Mouse (Mus musculus) monocyte, adult 5-6 weeks (primary cell): ENCODE results near the gene Slc2a4. TPM values are rescaled to one million over a fixed set of nuclear protein-coding genes. Genes with fewer than 3 reads are reported as not detected.
A peak's percentile ranks its signal among the peaks of the same experiment; 100 is the strongest.
"Not testable (repeated sequence)": the region's sequence is repeated elsewhere in the genome, so short reads cannot be mapped to it uniquely, and the experiment has no call there.

Experiments used
- ATAC-seq: fragments of 153-309, 156-312 bp; replicated peaks from 2 replicates; pipeline ENCODE4 v1.8.0; 2017; ENCODE audit warnings: mild to moderate bottlenecking; ENCODE audit not compliant: low TSS enrichment, insufficient number of reproducible peaks, severe bottlenecking, poor library complexity, low FRiP score
- total RNA-seq: library from RNA; stranded (forward); fragments of 200-1000, 200-491, 200-594 nt; gene quantifications from 3 replicates; pipeline ENCODE4 v1.2.3, GENCODE M21; 2017

The Slc2a4 gene
- total RNA-seq, 1 experiment from 2014 or later = not detected

DNA sequence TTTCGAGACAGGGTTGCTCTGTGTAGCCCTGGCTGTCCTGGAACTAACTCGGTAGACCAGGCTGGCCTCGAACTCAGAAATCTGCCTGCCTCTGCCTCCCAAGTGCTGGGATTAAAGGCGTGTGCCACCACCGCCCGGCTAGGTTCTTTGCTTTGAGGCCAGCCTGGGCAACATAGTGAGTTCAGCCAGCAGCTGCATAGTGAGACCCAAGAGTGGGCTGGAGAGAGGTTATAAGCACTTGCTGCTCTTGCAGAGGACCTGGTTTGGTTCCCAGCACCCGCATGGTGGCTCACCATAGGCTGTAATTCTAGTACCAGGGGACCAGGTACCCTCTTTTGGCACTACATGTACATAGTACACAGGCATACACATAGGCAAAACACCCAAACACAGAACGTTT, 17.8 kb downstream of the Slc2a4 start:
- ATAC-seq = not testable (repeated sequence)

DNA sequence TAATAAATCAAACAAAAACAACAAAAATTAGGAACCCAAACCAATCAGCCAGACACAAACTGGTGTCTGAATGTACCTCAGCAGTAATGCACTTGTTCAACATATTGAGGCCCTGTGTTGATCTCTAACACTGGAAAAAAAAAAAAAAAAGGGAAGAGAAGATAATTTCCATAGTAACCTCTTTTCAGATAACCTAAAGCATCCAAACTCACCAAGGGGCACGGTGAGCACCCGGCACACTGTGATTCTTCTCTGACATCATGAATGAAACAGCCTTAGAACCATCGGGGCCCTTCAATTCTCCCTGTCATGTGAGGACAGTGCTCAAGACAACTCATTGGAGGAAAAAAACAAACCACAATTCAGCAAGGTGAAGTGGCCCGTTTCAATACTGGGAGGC, 18.3 kb downstream of the Slc2a4 start:
- ATAC-seq = no peak

DNA sequence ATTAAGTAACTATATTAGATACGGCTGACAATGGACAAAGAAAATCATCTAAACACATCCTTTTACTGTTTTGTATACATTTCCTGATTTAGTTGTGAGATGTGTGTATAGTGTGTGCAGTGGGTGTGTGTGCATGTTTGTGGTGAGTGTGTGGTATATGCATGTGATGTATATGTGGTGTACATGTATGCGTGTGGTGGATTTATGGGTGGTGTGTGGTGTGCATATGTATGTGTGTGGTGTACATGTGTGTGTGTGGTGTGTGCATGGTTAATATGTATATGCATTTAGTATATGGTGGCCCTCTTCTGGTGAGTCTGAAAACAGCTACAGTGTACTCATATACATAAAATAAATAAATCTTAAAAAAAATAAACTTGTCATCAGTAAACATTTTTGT, 20.5 kb downstream of the Slc2a4 start:
- no peak for ATAC-seq

DNA sequence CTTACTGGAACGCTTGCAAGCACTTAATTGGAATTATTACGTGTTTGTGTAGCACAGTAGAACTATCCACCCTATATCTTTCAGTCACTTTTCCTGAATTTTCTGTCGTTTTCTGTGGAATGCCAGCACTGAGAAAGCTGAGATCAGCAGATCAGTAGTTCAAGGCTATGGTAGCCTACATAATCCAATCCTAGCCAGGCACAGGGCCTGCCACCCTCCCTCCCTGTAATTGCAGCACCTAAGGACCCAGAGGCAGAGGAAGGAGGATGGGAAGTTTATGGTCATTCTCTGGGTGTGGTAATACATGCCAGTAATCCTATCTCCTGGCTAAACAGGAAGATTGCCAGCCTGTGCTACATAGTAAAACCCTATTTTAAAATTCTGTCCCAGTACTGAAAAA, 25.2 kb downstream of the Slc2a4 start:
- no peak for ATAC-seq

DNA sequence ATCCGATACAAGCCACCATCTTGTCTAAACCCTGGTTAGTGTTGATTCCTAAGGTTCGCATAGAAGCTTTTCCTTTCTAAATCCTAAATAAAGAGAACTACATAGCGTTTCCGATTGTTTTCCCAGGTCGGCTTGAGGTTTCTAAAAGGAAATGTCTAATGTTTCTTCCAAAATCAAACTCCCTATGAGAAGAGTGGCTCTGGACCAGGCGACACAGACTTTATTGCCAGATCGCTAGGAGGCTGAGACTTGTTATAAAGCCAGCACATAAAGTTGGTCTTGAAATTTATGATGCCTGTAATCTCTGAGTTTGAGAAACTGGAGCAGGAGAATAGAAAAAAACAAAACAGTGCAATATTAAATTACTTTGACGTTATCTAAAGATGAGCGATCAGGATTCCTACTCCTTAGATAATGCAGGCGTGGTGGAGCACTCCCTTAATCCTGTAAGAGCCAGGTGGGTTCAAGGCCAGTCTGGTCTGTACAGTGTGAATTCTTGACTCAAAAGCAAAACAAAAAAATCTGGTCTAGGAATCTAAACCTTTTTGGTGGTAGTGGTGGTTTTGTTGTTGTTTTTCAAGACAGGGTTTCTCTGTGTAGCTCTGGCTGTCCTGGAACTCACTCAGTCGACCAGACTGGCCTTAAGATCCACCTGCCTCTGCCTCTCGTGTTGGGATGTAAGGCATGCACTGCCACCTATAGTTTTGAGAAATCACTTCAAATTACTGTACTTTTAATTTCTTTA, 25.8 kb downstream of the Slc2a4 start:
- ATAC-seq = no peak

DNA sequence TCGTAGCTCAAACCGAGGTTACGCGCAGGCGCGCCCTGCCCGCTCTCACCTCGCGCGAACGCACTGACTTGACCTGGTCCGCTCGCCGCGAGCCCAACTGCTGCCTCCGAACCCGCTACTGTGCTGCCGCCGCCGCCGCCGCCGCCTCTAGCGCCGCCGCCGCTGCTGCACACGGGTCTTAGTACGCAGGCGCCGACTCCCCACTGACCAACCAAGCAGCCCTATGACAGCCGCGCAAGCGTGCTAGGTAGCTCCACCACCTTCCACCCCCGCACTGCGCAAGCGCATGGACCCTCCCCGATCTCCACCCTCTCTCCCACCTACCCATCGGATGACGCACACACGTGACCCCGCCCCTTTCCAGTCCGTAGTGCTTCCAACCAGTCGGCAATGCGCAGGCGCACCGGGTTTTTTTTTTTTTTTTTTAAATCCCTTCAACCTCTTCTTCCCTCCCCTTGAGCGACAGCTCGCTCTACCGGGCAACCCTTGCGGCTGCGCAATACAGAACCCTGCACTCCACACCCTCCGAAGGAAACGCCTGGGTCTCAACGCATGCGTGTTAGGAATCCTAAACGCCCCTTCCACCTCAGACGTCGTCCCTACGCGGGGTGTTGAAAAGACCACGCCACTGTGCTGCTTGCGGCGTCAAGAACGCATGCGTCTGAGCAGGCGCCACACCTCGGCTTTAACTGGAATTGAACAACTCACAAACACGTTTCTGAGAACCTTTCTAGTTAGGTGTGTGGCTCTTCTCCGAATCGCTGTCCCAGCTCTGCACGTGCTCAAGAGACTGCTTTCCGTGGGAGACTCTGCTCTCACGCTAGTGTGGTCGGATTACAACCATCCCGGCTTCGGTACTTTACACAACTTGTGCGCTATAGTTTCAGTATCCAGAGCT, 26.6 kb downstream of the Slc2a4 start, which contains the start of gene Eif5a:
Eif5a (minus strand) TSS at position 845 of the 898 bp plus-strand sequence.
- ATAC-seq = peak; percentile 85

DNA sequence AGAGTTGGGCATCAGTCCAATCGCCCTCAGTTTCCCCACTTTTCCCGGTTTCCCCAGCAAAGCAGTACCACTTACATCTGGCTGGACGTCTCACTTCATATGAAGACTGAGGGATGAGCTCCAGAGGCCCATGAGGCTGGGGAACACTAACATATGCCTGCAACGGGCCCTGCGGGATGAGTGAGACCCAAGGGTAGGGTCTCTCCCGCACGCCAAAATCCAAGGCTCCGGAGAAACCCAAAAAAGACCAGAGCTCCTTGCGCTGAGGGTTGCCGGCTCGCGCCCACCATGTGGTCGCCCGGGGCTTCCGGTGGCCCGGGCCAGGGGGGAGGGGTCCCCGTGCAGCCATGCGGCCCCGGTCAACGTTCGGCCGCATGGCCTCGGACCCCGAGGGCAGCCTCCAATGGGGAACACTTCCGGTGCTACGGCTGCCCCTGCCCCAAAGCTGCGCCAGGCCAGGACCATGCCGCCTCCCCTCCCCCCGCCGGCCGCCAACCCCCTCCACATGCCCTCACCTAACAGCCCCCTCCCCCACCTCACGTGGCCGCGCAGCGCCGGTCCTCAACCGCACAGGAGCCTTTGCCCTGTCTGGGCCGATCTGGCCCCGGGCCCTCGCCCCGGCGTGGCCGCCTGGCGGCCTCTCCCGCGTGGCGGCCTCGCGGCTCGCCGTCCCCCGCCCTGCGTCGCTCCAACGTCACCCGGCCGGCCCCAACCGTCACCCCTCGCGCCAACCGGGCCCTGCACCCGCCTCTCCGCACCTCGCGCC, 27.5 kb downstream of the Slc2a4 start:
- ATAC-seq = no peak

DNA sequence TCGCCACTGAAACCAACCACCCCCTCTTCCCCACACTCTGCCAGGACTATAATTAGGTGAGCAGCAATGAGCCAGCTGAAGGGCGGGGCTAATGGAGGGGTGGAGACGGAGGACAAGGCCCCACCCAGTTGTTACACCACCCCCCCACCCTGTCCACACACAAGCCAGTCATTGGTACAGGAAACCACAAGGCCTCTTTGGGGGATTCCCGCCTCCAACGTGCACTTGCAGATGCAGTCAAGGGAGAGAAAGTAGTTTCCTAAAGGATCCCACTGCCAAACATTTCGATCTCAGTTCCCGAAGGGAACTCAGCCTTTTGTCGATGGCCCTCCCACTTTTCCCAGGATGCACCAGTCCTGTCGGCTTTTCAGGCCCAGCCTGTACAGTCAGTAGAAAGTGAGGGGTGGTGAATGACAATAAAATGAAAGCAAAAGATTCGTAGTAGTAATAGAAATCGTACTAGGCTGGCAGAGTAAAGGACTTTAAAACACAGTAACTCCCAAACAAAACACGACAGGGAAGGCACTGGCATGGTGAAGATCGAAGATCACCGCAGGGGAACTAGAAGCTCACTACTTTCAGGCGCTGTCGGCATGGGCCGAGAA, 28.2 kb downstream of the Slc2a4 start:
- peak; percentile 37 for ATAC-seq

DNA sequence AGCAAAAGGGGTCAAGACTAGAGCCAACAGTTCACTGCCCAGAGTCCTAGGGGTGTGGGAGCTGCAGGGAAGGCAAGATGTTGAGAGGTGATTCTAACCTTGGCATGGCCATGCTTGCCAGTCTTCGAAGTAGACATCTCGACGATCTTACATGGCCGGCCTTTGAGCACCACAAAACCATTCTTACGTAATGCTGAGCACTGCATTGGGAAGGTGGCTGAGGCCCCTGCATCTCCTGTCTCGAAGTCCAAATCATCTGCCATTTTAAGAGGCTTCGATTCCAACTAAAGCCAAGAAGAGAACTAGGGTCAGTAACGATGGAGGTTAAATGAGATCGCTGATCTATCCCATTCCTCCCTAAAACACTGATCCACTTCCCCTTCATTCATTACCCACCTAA, 28.9 kb downstream of the Slc2a4 start:
- no peak for ATAC-seq

DNA sequence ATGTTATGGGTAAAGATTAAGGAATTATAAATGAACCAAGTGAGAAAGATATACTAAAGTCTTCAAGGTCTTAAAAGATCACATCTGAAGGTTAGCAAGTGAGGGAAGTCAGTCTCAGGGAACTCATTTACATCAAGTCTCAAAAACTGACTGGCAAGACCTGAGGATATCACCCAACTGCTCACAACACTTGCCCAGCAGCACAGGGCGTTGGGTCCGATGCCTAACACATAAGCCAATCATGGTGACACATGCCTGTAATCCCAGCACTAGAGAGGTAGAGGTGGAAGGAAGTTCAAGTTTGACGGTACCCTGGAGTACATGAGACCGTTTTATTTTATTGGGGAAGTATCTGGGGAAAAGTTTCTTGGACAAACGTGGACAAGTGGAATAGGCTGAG, 29.9 kb downstream of the Slc2a4 start:
- no peak for ATAC-seq

DNA sequence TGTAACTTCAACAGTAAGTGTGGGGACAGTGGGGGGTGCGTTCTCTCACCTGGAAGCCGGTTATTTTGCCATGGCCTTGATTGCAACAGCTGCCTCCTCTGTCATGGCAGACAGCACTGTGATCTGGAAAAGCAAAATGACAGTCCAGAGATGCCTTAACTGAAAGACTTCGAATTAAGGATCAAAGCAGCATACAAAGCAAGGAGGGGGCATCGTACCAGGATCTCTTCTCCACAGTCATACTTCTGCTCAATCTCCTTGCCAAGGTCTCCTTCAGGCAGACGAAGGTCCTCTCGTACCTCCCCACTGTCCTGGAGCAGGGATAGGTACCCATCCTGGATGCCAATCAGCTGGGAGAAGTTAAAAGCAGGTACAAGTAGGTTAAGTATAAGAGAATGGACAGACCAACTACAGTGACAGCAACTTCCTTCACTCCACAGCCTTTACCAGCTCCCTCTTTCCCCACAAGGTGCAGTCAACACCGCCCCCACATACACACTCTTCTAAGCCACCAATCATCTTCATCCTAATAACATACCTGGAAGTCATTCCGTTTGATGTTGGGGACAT, 30.5 kb downstream of the Slc2a4 start:
- no peak for ATAC-seq

DNA sequence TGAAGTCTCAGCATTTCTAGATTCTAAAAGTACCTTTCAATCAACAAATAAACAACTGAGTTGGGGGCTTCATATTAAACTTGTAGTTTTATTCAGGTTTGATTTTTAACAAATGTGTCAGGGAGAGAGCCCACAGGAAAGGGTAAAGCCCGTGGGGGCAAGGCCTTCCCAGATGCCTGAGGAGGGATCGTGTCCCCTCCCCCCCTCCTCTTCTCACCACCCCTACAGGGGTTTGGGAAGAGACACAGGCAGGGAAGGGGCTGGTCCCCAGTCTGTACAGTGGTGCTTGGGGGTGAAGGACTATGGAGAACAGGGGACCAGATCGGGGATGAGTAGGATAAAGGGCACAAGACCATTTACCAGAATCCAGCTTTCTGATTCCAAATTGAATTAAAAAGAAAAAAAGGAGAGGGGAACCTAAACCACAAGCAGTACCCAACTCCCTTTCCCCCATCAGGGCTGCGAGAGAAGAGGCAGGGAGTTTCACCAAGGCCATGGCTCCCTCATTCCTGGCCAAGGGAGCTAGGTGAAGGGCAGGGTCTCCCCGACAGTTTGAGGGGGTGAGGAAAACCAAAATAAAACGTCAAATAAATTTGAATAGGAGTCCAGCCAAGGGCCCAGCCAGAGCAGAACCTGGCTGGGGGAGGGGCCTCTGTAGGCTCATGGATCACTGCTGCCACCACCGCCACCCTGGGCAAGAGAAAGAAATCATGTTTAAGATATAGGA, 31.2 kb downstream of the Slc2a4 start:
- not testable (repeated sequence) for ATAC-seq

DNA sequence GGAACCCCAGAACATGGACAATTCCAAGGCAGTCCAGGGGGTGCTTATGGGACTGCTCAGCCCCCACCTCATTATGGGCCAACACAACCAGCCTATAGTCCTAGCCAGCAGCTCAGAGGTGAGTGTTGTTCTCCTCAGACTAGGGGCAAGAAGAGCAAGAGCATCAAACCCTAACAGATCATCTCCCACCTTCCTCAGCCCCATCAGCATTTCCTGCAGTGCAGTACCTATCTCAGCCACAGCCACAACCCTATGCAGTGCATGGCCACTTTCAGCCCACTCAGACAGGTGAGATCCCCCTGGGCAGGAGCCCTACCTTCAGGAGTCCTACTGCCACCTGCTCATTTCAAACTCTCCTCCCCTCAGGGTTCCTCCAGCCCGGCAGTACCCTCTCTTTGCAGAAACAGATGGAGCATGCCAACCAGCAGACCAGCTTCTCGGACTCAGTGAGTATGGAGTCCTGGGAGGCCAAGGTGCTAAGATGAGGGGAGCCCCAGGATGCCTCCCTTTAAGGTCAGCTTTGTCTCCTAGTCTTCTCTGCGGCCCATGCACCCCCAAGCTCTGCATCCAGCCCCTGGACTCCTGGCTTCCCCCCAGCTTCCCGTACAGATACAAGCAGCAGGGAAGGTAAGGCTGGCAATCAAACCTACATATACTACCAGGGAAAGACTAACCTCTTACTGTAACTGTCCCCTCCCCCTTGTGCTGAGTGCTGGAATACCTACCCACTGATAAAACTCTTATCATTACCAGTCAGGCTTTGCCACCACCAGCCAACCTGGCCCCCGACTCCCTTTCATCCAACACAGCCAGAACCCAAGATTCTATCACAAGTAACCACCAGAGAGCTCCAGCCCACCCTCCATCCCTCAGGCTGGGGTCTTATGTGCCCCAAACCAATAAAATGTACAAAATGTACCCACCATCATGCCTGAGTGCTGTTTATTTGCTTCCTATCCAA, 32.0 kb downstream of the Slc2a4 start:
- no peak for ATAC-seq

DNA sequence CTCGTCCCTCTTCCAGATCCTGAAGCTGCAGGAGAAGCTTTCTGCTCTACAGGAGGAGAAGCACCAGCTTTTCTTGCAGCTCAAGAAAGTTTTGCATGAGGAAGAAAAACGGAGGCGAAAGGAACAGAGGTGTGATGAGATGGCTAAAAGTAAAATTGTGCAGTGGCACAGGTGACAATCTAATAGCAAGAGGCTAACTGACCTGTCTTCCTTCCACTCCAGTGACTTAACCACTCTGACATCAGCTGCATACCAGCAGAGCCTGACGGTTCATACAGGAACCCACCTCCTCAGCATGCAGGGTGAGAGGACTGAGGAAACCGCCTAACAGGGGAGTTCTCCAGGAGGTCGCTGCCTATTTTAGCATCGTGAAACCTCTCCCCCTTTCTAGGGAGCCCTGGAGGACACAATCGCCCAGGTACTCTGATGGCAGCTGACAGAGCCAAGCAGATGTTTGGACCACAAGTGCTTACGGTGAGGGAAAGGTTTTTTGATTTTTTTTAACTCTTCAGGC, 33.0 kb downstream of the Slc2a4 start:
- ATAC-seq = no peak

DNA sequence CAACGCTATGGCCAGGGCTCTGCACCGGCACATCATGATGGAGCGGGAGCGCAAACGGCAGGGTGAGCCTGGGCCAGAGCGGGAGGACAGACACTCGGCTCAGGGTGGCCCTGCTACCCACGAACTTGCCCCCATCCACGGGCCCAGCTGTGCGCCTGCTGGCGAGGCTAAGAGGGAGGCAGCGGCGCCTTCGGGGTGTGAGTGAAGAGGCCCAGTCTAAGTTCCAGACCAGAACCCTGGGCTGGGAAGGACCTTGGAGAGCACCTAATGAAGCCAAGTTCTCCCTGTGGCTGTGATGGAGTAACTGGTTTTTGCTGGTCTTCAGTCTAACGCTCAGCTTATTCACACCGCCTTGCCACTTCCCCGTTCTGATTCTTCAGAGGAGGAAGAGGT, 33.6 kb downstream of the Slc2a4 start:
- no peak for ATAC-seq

DNA sequence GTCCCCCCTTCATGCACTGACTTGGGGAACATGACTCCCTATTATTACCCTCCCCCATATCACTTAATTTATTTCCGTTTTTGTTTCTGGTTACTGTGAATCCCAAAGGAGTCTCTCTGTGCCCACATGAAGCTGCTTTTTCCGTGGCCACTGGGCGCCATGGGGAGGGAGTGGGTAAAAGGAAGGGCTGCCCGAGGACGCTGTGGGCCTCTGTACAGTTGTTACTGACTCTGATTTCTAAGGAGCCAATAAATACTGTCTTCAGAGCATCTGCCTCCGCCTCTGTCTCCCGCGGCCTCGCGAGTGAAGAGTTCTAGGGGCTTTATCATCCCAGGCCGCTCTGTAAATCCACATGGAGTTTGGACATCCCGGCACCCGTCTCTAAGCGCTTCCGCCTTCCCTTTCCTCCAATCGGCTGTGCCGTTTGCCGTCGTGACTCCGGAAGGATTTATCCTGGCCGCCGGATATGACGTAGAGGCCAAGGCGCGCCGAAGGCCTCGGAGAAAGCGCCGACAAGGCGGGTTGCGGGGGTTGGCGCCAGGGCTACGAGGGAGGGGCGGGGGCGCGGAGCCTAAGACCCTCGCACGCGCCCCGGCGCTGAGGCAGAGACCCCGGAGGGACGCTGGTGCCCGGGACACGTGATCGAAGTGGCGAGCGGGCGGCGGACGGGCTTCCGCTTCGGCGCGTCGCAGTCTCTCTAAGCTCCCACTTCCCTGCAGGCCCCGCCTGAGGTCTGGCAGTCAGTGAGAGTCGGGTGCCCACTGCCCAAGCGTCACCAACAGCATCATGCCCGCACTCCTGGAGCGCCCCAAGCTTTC, 34.2 kb downstream of the Slc2a4 start, which contains the start of gene Gps2:
Gps2 (plus strand) TSS at position 335 of the 818 bp plus-strand sequence.
- ATAC-seq = peak; percentile 86
